Mouse (Mus musculus) CD4-positive, CD25-positive, alpha-beta regulatory T cell, adult 9 weeks (primary cell): Measurements from ENCODE around the gene Ifi211. TPM values are rescaled to one million over a fixed set of nuclear protein-coding genes. Genes with fewer than 3 reads are reported as not detected.

Experiments used
- polyA plus RNA-seq: library from polyadenylated mRNA; unstranded; fragments of 100-300 nt; shearing (Covaris generic); gene quantifications from one replicate; pipeline ENCODE4 v1.2.1, GENCODE M21; 2017

Gene Ifi211
- polyA plus RNA-seq: 1.2 TPM

DNA sequence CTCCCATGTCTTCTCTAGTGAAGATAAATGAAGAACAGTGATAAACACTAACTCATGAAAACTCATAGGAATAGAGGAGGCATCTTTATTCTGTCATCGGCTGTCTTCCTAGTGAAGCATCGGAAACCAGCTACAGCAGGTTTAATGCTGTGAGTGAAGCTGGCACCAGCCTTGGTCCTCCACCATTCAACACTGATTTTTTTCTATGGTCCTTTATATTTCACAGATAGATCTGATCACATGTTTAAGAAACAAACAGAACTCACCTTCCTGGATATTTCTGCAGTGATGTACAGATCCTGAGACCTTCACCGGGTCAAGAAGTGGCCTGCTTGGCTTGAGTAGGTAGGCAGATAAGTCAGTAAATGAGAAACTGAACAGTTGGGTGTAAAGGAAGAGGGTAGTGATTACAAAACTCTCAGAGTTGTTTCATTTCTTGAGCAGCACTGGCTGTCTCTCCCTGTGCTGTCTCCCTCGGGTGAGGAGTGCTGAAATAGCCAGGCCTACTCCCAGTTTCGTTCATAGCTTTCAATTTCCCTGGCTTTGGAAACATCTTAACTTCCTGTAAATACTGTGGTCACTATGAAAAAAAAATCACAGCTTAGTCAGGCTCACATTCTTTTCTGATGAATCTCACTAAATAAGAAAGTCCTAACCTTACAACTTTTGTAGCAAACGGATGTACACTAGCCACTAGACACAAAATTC lies at the start of gene Ifi211:
Gene Ifi211 (minus strand): TSS at position 499 of the 708 bp plus-strand sequence.

DNA sequence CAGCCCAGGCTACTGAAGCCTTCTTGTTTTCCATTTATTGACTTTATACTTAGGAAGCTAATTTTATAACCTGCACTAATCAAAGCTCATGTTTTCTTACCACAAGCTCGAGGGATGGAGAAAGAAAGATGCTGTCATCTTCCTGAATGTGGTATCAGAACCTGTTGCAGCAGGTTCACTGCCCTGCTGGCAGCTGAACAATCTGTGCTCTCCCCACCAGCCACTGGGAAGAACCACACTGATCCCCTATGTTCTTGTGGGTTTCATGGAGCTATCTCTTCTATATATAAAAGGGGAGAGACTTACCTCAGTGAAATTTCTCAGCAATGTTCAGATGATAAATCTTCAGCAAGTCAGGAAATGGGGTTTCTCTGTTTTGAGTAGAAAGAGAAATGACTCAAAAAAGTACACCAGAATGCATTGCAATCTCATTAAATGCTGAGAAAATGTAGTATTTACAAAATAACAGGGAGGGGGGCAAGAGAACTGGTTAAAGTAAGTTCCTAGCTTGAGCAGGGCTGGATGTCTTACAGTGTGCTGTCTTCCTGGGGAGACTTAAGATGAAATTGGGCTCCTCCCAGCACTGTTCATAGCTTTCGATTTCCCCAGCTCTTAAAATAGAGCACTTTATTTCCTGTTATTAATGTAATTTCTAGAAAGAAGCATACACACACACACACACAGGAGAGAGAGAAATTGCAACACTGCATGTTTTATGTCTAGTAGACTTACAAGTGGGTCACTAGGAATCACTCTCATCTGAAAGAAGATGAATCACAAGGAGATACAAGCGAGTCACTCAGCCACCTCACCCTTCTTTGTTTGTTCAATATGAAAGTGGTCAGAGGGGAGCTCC lies 29.3 kb upstream of the Ifi211 start, which contains the start of the genes Mndal and Ifi203:
Gene Mndal (minus strand): TSS at position 568 of the 856 bp plus-strand sequence.
Gene Ifi203 (minus strand): TSS at position 749 of the 856 bp plus-strand sequence.

Other genes starting within 250 kb of the Ifi211 start
- gene Ifi208, start 239.4 kb downstream of the Ifi211 start, polyA plus RNA-seq: 149 TPM
- 0.11 TPM for gene Ifi207, start 171.3 kb downstream of the Ifi211 start, polyA plus RNA-seq
- 0.31 TPM for gene Ifi204, start 146.1 kb downstream of the Ifi211 start, polyA plus RNA-seq
- 543 TPM for gene Mndal, start 29.4 kb upstream of the Ifi211 start, polyA plus RNA-seq
- gene Ifi203, start 29.6 kb upstream of the Ifi211 start, polyA plus RNA-seq: 438 TPM
- gene Ifi202b, start 69.7 kb upstream of the Ifi211 start, polyA plus RNA-seq: not detected
- gene Ifi205, start 118.8 kb upstream of the Ifi211 start, polyA plus RNA-seq: not detected
- not detected for gene Olfr433, start 127.7 kb upstream of the Ifi211 start, polyA plus RNA-seq
- gene Olfr432, start 136.2 kb upstream of the Ifi211 start, polyA plus RNA-seq: not detected
- gene Olfr430, start 153.6 kb upstream of the Ifi211 start, polyA plus RNA-seq: not detected
- not detected for gene Olfr429, start 171.3 kb upstream of the Ifi211 start, polyA plus RNA-seq
- not detected for gene Olfr427, start 183.8 kb upstream of the Ifi211 start, polyA plus RNA-seq
- not detected for gene Olfr231, start 208.1 kb upstream of the Ifi211 start, polyA plus RNA-seq
- not detected for gene Olfr424, start 218.5 kb upstream of the Ifi211 start, polyA plus RNA-seq
- not detected for gene Olfr420, start 242.6 kb upstream of the Ifi211 start, polyA plus RNA-seq